Mouse (Mus musculus): ENCODE data around the gene Gatd1. TPM values are rescaled to one million over a fixed set of nuclear protein-coding genes. Genes with fewer than 3 reads are reported as not detected.
A peak's percentile ranks its signal among the peaks of the same experiment; 100 is the strongest.

The Gatd1 gene
- 10 to 100 TPM in 16 of 26 experiments, 1 to 10 TPM in 10; 1.8 to 58.8 (median 22.3) TPM for total RNA-seq (2018; cell fraction: chromatin; rRNA removed)
- total RNA-seq (2018; cell fraction: cytosol; rRNA removed) = 10 to 100 TPM; 11.5 to 28.2 (median 21.3) TPM
- total RNA-seq (2018; cell fraction: nucleus; rRNA removed) = 10 to 100 TPM in 20 of 26 experiments, 1 to 10 TPM in 6; 5.1 to 38.2 (median 15.9) TPM
- 8.0 to 25.6 TPM (median 17.6 TPM) in 3 replicates for polyA plus RNA-seq (2018)

GRCm38 (mm10) chr7:141413809-141414584 is at the start of gene Gatd1:
Gene Gatd1, minus strand, starts transcription at chr7:141414136.
- Histone ChIP-seq H3K27ac (peak within 1 kb of the TSS; percentile 63), H3K4me3 (ENCODE audit: inconsistent target) (peak within 1 kb of the TSS; percentile 94), H3K79me2 (ENCODE audit: inconsistent target) (peaks cover 20% of the 10 kb centered on the region), H3K36me3 (ENCODE audit: inconsistent target) (peaks cover 19% of the 10 kb centered on the region)
- under 1% methylated on average over 55 of the region's 56 CpGs for WGBS (ENCODE audit: missing documents)

- WGBS (ENCODE audit: missing documents) = 49% methylated on average over 5 of the region's 5 CpGs
- Histone ChIP-seq H3K36me3 (ENCODE audit: inconsistent target) (peaks cover 15% of the 10 kb centered on the region; the same call in 1 of the 2 replicates), H3K27ac (no peak overlapping the region), H3K4me3 (ENCODE audit: inconsistent target) (peak overlapping the region; percentile 12), H3K79me2 (ENCODE audit: inconsistent target) (peaks cover 11% of the 10 kb centered on the region; the same call in 1 of the 2 replicates)
Measured at GRCm38 (mm10) chr7:141462333-141462821, 48.4 kb upstream of the Gatd1 start.

- H3K27ac ChIP-seq = peak overlapping the region; percentile 58
- peaks cover 17% of the 10 kb centered on the region for H3K79me2 ChIP-seq (ENCODE audit: inconsistent target)
- WGBS (ENCODE audit: missing documents) = 5% methylated on average over 59 of the region's 59 CpGs
- H3K4me3 ChIP-seq (ENCODE audit: inconsistent target) = peak overlapping the region; percentile 38
- H3K36me3 ChIP-seq (ENCODE audit: inconsistent target) = peaks cover 15% of the 10 kb centered on the region; the same call in 1 of the 2 replicates
Measured at GRCm38 (mm10) chr7:141461521-141462332, 47.8 kb upstream of the Gatd1 start.

GRCm38 (mm10) chr7:141460391-141461113 is 46.6 kb upstream of the Gatd1 start, which contains the start of gene Cracr2b:
Gene Cracr2b, plus strand, starts transcription at chr7:141461094.
- H3K36me3 ChIP-seq (ENCODE audit: inconsistent target) = peaks cover 15% of the 10 kb centered on the region; the same call in 1 of the 2 replicates
- H3K27ac ChIP-seq = peak within 1 kb of the TSS; percentile 58
- WGBS (ENCODE audit: missing documents) = 55% methylated on average over 15 of the region's 15 CpGs

GRCm38 (mm10) chr7:141460001-141460390 is 46.1 kb upstream of the Gatd1 start:
- peak overlapping the region; percentile 58 for H3K27ac ChIP-seq
- no peak overlapping the region for H3K4me3 ChIP-seq (ENCODE audit: inconsistent target)
- WGBS (ENCODE audit: missing documents) = 84% methylated on average over 5 of the region's 5 CpGs
- H3K36me3 ChIP-seq (ENCODE audit: inconsistent target) = peaks cover 15% of the 10 kb centered on the region; the same call in 1 of the 2 replicates
- H3K79me2 ChIP-seq (ENCODE audit: inconsistent target) = peaks cover 27% of the 10 kb centered on the region

More at GRCm38 (mm10) chr7:141460391-141461113, 46.6 kb upstream of the Gatd1 start, which contains the start of gene Cracr2b:
- Histone ChIP-seq H3K4me3 (ENCODE audit: inconsistent target) (peak within 1 kb of the TSS; percentile 38), H3K79me2 (ENCODE audit: inconsistent target) (peaks cover 27% of the 10 kb centered on the region)

GRCm38 (mm10) chr7:141459301-141459711 is 45.4 kb upstream of the Gatd1 start:
- H3K79me2 ChIP-seq (ENCODE audit: inconsistent target) = peaks cover 27% of the 10 kb centered on the region
- no peak overlapping the region for H3K27ac ChIP-seq
- no peak overlapping the region for H3K4me3 ChIP-seq (ENCODE audit: inconsistent target)
- H3K36me3 ChIP-seq (ENCODE audit: inconsistent target) = peaks cover 15% of the 10 kb centered on the region; the same call in 1 of the 2 replicates
- 90% methylated on average over 13 of the region's 17 CpGs for WGBS (ENCODE audit: missing documents)

- Histone ChIP-seq H3K27ac (no peak overlapping the region), H3K36me3 (ENCODE audit: inconsistent target) (peaks cover 15% of the 10 kb centered on the region; the same call in 1 of the 2 replicates), H3K4me3 (ENCODE audit: inconsistent target) (no peak overlapping the region), H3K79me2 (ENCODE audit: inconsistent target) (peaks cover 27% of the 10 kb centered on the region)
- WGBS (ENCODE audit: missing documents) = 83% methylated on average over 9 of the region's 11 CpGs
Measured at GRCm38 (mm10) chr7:141458661-141459060, 44.7 kb upstream of the Gatd1 start.

GRCm38 (mm10) chr7:141457986-141458660 is 44.2 kb upstream of the Gatd1 start:
- Histone ChIP-seq H3K36me3 (ENCODE audit: inconsistent target) (peaks cover 15% of the 10 kb centered on the region; the same call in 1 of the 2 replicates), H3K27ac (no peak overlapping the region), H3K4me3 (ENCODE audit: inconsistent target) (no peak overlapping the region), H3K79me2 (ENCODE audit: inconsistent target) (peaks cover 27% of the 10 kb centered on the region)
- WGBS (ENCODE audit: missing documents) = 90% methylated on average over 15 of the region's 15 CpGs

GRCm38 (mm10) chr7:141457236-141457635 is 43.3 kb upstream of the Gatd1 start:
- Histone ChIP-seq H3K79me2 (ENCODE audit: inconsistent target) (peaks cover 24% of the 10 kb centered on the region), H3K4me3 (ENCODE audit: inconsistent target) (no peak overlapping the region), H3K27ac (0 out of 2 replicates have a peak overlapping the region, but pooled peaks have one; percentile 77), H3K36me3 (ENCODE audit: inconsistent target) (peaks cover 15% of the 10 kb centered on the region; the same call in 1 of the 2 replicates)
- 87% methylated on average over 14 of the region's 14 CpGs for WGBS (ENCODE audit: missing documents)

GRCm38 (mm10) chr7:141456739-141457138 is 42.8 kb upstream of the Gatd1 start:
- Histone ChIP-seq H3K79me2 (ENCODE audit: inconsistent target) (peaks cover 21% of the 10 kb centered on the region), H3K27ac (peak overlapping the region; percentile 77), H3K36me3 (ENCODE audit: inconsistent target) (peaks cover 15% of the 10 kb centered on the region; the same call in 1 of the 2 replicates), H3K4me3 (ENCODE audit: inconsistent target) (no peak overlapping the region; the same call in 1 of the 2 replicates)
- WGBS (ENCODE audit: missing documents) = 39% methylated on average over 6 of the region's 6 CpGs

- 2% methylated on average over 20 of the region's 23 CpGs for WGBS (ENCODE audit: missing documents)
- Histone ChIP-seq H3K4me3 (ENCODE audit: inconsistent target) (peak overlapping the region; percentile 90), H3K79me2 (ENCODE audit: inconsistent target) (peaks cover 21% of the 10 kb centered on the region), H3K36me3 (ENCODE audit: inconsistent target) (peaks cover 18% of the 10 kb centered on the region; the same call in 1 of the 2 replicates), H3K27ac (peak overlapping the region; percentile 77)
Measured at GRCm38 (mm10) chr7:141455610-141456314, 41.8 kb upstream of the Gatd1 start.

GRCm38 (mm10) chr7:141454967-141455551 is 41.1 kb upstream of the Gatd1 start, which contains the start of gene Pnpla2:
Gene Pnpla2, plus strand, starts transcription at chr7:141455198.
- H3K79me2 ChIP-seq (ENCODE audit: inconsistent target) = peaks cover 22% of the 10 kb centered on the region
- H3K4me3 ChIP-seq (ENCODE audit: inconsistent target) = peak within 1 kb of the TSS; percentile 90
- under 1% methylated on average over 44 of the region's 45 CpGs for WGBS (ENCODE audit: missing documents)
- H3K27ac ChIP-seq = peak within 1 kb of the TSS; percentile 77
- peaks cover 21% of the 10 kb centered on the region; the same call in 1 of the 2 replicates for H3K36me3 ChIP-seq (ENCODE audit: inconsistent target)

Measured in macrophage (primary cell).